Mouse (Mus musculus): ENCODE results near the gene Fbxo47.
A peak's percentile ranks its signal among the peaks of the same experiment; 100 is the strongest.

Fbxo47 gene

GRCm38 (mm10) chr11:97883918-97884600 is at the start of gene Fbxo47:
Fbxo47 (minus strand) TSS chr11:97884154.
- DNase-seq (ENCODE audit: low read depth): peak; percentile 91

- DNase-seq (ENCODE audit: low read depth): no peak
Measured at GRCm38 (mm10) chr11:97933553-97933952, 49.6 kb upstream of the Fbxo47 start.

DNA sequence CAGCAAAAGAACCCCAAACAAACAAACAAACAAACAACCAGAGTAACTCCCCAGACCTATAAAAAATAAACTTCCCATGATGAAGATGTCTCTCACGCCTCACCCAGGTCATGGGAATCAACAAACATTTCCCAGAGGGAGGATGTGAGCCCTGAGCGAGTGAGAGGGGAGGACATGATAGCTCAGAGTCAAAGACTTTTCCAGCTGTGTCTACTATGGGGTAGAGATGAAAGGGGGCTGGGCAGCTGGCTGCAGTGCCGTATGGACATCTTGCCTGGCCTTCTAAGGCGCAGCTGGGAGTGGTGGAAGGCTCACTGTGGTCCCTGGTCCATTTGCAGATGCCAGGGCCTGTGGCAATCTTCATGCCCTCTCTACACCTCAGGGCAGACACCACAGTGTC is 45.0 kb upstream of the Fbxo47 start:
- DNase-seq (ENCODE audit: low read depth): no peak

- no peak for DNase-seq (ENCODE audit: low read depth)
Measured at GRCm38 (mm10) chr11:97924217-97924616, 40.3 kb upstream of the Fbxo47 start.

GRCm38 (mm10) chr11:97923639-97924038 is 39.7 kb upstream of the Fbxo47 start:
- DNase-seq (ENCODE audit: low read depth): no peak

- DNase-seq (ENCODE audit: low read depth): no peak
Measured at GRCm38 (mm10) chr11:97915974-97916503, 32.1 kb upstream of the Fbxo47 start.

- no peak for DNase-seq (ENCODE audit: low read depth)
Measured at GRCm38 (mm10) chr11:97915471-97915870, 31.5 kb upstream of the Fbxo47 start.

GRCm38 (mm10) chr11:97913111-97913510 is 29.2 kb upstream of the Fbxo47 start:
- no peak for DNase-seq (ENCODE audit: low read depth)

GRCm38 (mm10) chr11:97908634-97909348 is 24.8 kb upstream of the Fbxo47 start:
- DNase-seq (ENCODE audit: low read depth): no peak

DNA sequence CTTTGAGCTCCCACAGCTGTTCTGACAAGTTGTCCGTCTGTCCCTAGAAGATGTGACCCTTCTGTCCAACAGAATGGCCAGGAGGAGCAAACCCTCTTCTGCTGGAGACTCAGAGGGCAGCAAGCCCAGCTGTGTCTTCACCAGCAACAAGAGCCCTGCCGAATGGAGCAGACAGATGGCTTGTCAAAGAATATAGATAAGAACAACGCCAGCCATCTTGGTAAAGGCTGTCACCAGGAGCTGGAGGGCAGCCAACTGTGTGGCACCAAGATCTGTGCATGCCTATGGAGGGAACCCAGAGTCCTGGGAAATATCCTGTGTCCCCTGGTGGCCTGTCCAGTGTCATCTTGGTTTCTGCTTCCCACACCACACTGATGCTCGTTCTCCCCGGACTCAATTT is 24.0 kb upstream of the Fbxo47 start:
- no peak for DNase-seq (ENCODE audit: low read depth)

DNA sequence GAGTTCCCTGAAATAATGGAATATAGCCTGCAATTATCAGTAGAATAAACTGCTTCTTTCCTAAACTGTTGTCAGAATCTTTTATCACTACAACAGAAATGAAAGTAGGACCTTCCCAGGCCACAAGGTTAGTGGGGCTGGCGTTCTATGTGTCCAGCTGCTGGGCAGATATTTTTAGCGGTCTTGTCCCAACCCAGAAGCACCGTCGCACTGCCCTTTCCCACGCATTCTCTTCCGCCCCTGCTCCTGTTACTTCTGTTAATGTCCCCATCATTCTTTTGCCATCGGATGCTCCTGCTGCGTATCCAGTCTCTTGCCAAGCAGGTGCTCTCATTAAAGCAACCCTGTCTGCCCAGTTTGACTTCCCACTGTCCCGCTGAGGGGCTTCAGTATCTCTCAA is 23.0 kb upstream of the Fbxo47 start:
- no peak for DNase-seq (ENCODE audit: low read depth)

DNA sequence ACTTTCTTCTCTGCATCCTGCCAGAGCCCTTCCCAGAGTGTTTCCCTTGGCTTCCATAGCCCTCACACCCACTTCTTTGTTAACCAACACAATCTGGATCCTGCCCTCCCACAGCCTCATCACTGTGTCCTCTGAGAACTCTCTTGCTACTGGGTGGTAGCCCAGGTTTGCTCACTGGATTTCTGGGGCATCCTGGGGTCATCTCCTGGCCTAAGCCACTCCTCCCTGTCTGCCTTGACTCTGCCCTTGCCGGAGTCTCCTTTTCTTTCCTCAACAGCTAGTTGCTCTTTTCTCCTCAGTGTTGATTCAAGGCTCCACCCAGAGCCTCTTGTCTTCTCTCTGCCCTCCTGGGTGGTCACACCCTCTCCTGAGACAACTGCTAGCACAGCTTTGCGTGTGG is 22.0 kb upstream of the Fbxo47 start:
- no peak for DNase-seq (ENCODE audit: low read depth)

GRCm38 (mm10) chr11:97905540-97905939 is 21.6 kb upstream of the Fbxo47 start:
- DNase-seq (ENCODE audit: low read depth): no peak

DNA sequence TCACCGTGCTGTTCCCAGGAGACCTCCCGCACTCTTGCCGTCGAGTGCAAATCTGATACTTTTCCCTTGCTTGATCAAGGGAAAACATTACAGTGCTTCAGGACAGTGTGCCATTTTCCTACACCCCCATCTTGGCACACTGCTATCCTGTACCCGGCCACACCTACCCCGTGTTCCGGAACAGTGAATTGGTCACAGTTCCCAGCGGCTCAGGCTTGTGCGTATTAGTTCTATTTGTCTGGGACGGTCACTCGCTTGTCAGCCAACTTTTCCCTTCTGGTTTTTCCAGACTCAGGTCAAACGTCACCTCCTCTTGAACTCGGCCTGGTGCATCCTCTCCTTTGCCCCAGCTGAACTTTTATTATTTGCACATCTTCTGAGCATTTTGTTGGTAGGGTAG is 20.8 kb upstream of the Fbxo47 start:
- no peak for DNase-seq (ENCODE audit: low read depth)

DNA sequence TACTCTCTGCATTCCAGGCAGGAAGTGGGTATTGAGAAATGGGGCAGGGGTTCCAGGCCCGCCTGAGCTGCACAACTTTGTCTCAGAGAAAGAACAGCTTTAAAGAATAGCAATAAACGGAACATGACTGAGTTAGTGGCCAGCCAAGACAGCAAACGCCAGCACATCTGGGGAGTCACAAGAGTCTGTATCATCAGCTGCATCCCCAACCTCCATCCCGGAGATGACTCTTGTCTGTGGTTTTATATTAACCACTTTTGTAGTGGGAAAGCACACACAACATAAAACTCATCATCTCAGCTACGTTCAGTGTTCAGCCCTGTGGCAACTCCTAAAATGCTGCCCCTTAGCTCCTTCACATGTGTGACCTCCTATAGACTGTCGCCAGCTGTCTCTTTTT is 17.9 kb upstream of the Fbxo47 start:
- DNase-seq (ENCODE audit: low read depth): no peak

DNA sequence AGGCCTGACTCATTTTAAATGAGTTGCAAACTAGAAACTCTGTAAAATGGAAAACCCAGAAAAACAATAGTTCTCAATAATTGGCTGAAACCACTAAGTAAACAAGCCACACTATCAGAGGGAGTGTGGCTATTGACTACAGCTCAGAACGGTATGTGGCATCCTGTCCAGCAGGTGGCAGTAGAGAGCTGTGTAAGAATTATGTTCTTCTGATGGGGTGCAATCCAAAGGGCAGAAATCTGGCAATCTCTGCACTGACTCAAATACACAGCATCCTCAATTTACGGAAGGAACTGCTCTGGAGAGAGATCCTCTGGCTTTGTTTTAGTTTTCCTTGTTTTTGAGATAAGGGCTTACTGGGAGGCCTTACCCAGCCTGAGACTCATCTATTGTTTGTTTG is 15.9 kb upstream of the Fbxo47 start:
- DNase-seq (ENCODE audit: low read depth): peak; percentile 75

DNA sequence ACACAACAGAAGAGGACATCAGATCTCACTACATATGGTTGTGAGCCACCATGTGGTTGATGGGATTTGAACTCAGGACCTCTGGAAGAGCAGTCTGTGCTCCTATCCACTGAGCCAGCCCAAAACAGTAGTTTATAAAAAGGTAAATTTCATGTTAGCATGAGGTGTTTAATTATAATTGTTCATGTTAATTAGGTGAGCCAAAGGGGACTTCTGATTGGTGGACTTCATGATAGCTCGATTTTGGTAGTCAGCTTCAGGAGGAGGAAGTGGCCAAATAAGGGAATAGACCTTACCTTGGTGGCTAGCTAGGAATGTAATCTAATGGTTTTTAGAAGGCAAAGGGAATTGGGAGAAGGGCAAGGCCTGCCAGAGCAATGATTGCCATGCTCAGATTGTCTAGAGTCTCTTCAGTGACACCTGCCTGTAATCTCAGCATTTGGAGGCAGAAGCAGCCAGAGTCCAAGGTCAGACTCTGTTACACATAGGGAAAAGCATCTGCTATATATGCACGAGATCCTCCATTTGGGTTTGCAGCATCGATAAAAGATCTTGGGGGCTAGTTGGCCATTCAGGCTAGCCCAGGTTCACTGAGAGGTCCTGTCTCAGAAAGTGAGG is 13.7 kb upstream of the Fbxo47 start:
- no peak for DNase-seq (ENCODE audit: low read depth)

GRCm38 (mm10) chr11:97896655-97897054 is 12.7 kb upstream of the Fbxo47 start:
- DNase-seq (ENCODE audit: low read depth): no peak

DNA sequence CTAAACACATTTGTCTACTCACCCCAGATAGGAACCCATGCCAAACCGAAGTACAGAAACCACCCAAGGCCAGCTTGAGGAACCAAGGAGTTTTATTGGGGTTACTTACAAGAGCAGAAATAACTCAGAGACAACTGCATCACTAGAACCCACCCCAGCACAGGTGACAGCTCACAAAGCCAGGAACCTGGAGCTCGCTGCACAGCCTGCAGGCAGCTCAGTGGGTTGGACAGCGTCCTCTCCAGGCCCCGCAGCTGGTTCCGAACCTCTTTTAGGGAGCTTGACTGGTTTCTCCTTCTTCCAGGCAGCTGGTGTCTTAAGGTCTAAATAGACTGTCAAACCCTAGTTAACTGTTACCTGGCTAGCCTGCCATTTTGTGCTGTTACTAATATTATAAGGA is 7.9 kb upstream of the Fbxo47 start:
- DNase-seq (ENCODE audit: low read depth): no peak

GRCm38 (mm10) chr11:97885296-97885915 is 1.5 kb upstream of the Fbxo47 start:
- DNase-seq (ENCODE audit: low read depth): no peak

- DNase-seq (ENCODE audit: low read depth): no peak
Measured at GRCm38 (mm10) chr11:97884601-97885185, 739 bp upstream of the Fbxo47 start.

GRCm38 (mm10) chr11:97883542-97883917 is 424 bp downstream of the Fbxo47 start:
- no peak for DNase-seq (ENCODE audit: low read depth)
